Mouse (Mus musculus) bone marrow macrophage, adult 2 months (primary cell): ENCODE measurements around the gene Pias4. TPM values are rescaled to one million over a fixed set of nuclear protein-coding genes. Genes with fewer than 3 reads are reported as not detected.
A peak's percentile ranks its signal among the peaks of the same experiment; 100 is the strongest.

Source experiments
- H3K27ac ChIP-seq: 2 replicates; pipeline ENCODE4 v1.5.1; 2012; ENCODE audit warnings: low read depth, low read length; ENCODE audit not compliant: insufficient read depth
- H3K4me1 ChIP-seq: 2 replicates; pipeline ENCODE4 v1.6.1; 2012; ENCODE audit warnings: low read length; ENCODE audit not compliant: control insufficient read depth, insufficient read depth
- H3K4me3 ChIP-seq: 2 replicates; pipeline ENCODE4 v1.5.1; 2012; ENCODE audit warnings: mild to moderate bottlenecking, low read length, moderate library complexity; ENCODE audit not compliant: insufficient read depth
- CTCF ChIP-seq: IDR thresholded peaks from 2 replicates; pipeline ENCODE4 v1.5.1; 2012; ENCODE audit warnings: low read depth, mild to moderate bottlenecking, low read length, moderate library complexity
- POLR2A ChIP-seq: IDR thresholded peaks from 2 replicates; pipeline ENCODE4 v1.6.1; 2012; ENCODE audit warnings: mild to moderate bottlenecking, low read depth, low read length, borderline replicate concordance
- polyA plus RNA-seq: library from polyadenylated mRNA; stranded (reverse); fragments of >200 nt; gene quantifications from 2 replicates; pipeline ENCODE4 v1.2.4, GENCODE M21; 2012; ENCODE audit not compliant: missing spikeins, insufficient read depth, insufficient read length

Gene Pias4
- polyA plus RNA-seq, 1 experiment: 21.9 TPM

- Histone ChIP-seq H3K4me3 (no peak overlapping the region), H3K27ac (no peak overlapping the region), H3K4me1 (no peaks in the 10 kb centered on the region)
- TF ChIP-seq CTCF: no peak
Observed at GRCm38 (mm10) chr10:81200141-81200540, 32.4 kb upstream of the Pias4 start.

- H3K4me3 ChIP-seq: no peak overlapping the region
- H3K4me1 ChIP-seq: no peaks in the 10 kb centered on the region
- no peak overlapping the region for H3K27ac ChIP-seq
- no peak for TF ChIP-seq CTCF
- TF ChIP-seq POLR2A: no peak
Observed at GRCm38 (mm10) chr10:81198990-81199389, 31.3 kb upstream of the Pias4 start.

DNA sequence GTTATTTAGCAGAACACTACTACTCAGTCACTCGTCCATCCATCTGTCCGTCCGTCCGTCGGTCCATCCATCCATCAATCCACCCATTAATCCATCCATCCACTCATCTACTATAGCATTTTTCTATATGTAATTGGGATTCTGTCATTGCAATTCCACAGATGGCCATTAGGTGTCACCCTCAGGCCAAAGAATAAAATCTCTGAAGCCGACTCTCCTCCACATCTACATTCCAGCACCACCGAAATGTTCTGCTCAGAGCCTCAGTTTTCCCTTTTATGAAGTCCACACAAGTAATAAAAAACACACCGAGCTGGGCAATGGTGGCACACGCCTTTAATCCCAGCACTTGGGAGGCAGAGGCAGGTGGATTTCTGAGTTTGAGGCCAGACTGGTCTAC lies 30.5 kb upstream of the Pias4 start:
- Histone ChIP-seq H3K4me3 (no peak overlapping the region), H3K27ac (no peak overlapping the region), H3K4me1 (no peaks in the 10 kb centered on the region; the same call in 1 of the 2 replicates)
- TF ChIP-seq POLR2A (no peak), CTCF (no peak)

DNA sequence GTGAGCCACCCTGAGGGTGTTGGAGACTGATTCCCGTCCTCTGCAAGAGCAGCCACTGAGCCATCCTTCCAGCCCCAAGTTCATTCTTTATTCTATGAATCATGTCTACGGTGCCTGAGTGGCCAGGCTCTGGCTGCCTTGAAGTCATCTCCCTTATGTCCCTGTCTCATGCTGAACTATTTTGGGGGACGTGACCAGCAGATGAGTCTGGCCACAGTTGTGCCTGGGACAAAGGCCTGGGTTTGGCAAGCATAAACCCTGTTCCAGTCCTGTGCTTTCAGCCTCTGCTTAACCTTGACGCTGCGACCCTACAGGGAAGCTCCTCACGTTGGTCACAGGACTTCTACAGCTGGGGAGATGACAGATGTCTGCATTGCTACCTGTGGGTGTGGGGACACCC lies 29.6 kb upstream of the Pias4 start:
- TF ChIP-seq CTCF (no peak), POLR2A (no peak)
- Histone ChIP-seq H3K27ac (no peak overlapping the region), H3K4me3 (no peak overlapping the region), H3K4me1 (no peaks in the 10 kb centered on the region; the same call in 1 of the 2 replicates)

DNA sequence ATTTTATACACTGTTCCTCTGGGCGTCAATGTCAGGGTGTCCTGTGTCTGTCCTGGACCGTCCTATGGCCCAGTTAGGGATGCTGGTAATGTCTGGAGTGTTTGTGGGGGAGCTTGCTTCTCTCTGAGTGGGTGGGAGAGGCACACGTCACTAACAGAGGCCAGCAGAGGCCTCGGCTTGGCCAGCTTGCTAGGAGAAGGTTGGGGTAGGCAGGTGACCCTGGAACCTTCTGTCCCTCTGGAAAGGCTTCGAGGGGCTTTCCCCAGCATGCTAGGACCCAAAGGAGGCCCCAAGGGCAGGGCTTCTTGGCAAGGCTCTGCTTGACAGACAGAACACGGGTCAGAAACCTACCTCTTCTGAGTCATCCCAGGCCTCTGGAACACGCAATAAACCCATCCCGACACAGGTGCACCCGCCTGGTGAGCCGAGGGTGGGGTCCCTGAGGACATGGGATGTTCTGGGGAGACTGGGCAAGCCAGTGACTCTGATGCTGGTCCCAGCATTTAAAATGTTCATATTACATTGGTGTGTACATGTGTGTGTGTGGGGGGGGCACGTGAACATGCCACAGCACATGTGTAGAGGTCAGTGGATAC lies 28.8 kb upstream of the Pias4 start:
- no peak overlapping the region for H3K4me3 ChIP-seq
- H3K27ac ChIP-seq: no peak overlapping the region
- TF ChIP-seq CTCF: no peak
- no peak for TF ChIP-seq POLR2A
- H3K4me1 ChIP-seq: peaks cover 5% of the 10 kb centered on the region

DNA sequence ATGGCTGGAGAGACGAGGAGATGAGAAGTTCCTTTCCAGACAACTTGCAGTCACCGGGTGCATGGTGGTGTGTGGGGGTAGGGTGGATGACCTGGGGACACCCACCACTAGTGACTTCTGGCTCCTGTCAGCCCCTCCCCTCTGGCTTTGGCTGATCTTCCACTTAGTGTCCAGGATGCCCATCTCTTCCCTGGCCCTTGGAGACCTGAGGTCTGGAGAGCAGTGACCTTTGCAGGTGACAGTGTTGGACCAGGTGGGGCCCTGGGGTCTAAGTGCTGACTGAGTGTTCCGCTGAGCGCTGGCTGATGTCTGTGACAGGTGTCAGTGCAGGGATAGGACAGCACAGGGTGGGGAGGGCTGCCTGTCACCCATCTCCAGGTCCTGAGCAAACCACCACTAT lies 27.6 kb upstream of the Pias4 start:
- H3K4me3 ChIP-seq: no peak overlapping the region
- no peak overlapping the region for H3K27ac ChIP-seq
- TF ChIP-seq CTCF: no peak
- TF ChIP-seq POLR2A: no peak
- peaks cover 15% of the 10 kb centered on the region for H3K4me1 ChIP-seq

DNA sequence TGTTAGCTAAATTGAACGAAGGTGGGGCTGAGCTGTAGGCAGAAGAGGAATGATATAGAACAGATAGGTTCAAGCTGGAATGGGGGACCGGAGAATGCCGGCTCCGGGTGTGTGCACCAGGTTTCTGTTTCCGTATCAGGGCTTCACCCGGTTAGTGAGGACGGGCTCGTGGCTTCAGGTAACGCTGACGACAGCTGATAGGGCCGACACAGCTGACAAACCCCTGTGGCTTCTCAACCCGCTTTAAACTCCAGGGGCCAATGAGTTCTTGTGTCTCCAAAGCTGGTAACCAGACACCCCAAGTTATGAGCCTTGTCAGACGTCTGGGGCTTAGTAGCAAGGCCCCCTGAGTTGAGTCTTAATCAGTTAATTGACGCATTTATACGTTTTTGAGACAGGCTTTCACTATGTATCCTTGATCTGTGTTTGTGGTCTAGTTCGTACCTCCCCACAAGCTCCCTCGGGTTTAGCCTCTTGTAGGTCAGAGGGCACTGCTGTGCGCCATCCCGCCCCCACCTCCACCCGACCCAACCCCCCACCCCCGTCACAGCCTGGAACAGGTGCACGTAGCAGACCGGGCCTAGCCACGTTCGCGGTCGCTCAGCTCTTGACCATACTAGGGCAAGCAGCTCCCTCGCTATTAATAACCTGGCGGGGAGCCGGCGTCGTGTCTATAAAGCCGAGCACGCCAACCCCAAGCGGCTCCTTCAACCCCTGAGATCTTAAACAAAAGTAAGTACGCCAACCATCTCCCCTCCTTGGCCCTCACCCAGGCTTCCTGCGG lies 26.5 kb upstream of the Pias4 start:
- Histone ChIP-seq H3K4me1 (peaks cover 15% of the 10 kb centered on the region), H3K4me3 (no peak overlapping the region), H3K27ac (no peak overlapping the region)
- TF ChIP-seq POLR2A (no peak), CTCF (no peak)

DNA sequence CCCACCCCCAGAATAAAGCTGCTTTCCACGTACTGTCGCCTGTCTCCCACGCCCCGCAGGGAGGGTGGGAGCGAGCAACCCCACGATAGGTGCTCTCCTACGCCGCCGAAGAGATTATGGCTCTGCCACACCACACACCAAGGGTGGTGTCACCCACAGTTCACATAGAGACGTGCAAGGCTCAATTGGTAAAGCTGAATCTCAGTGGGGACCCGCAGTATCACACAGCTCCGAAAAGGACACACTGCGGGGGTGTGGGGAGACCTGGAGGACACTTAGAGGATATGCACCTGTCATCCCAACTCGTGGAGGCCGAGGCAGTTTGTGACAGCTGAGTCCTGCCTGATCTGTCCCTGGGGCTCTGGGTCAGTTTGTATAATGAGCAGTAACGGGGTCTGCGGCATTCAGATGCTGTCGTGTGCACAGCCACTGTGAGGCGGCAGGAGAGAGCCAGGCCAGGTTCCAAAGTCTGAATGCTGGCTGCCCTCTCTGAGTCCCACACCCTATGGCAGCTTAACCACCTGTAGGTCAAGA lies 25.3 kb upstream of the Pias4 start:
- Histone ChIP-seq H3K4me1 (peaks cover 15% of the 10 kb centered on the region), H3K27ac (no peak overlapping the region), H3K4me3 (peak overlapping the region; percentile 80)
- TF ChIP-seq POLR2A (no peak), CTCF (no peak)

DNA sequence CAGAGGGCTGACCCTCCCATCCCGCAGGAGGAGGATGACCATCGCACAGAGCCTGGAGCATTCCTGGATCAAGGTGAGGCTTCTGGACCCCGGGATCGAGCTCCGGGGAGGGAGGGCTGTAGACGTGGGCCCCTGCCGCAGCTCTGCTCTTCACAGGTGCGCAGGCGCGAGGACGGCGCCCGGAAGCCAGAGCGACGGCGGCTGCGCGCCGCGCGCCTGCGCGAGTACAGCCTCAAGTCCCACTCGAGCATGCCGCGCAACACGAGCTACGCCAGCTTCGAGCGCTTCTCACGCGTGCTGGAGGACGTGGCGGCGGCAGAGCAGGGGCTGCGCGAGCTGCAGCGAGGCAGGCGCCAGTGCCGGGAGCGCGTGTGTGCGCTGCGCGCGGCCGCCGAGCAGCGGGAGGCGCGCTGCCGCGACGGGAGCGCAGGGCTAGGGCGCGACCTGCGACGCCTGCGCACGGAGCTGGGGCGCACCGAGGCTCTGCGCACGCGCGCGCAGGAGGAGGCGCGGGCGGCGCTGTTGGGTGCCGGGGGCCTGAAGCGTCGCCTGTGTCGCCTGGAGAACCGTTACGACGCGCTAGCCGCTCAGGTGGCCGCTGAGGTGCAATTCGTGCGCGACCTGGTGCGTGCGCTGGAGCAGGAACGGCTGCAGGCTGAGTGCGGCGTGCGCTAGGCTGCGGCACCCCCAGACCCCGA lies 24.7 kb upstream of the Pias4 start:
- no peak for TF ChIP-seq POLR2A
- TF ChIP-seq CTCF: no peak
- H3K4me3 ChIP-seq: peak overlapping the region; percentile 80
- H3K27ac ChIP-seq: peak overlapping the region; percentile 80
- H3K4me1 ChIP-seq: peaks cover 15% of the 10 kb centered on the region
